28 mouse cellular contexts compared by ENCODE assay signal in the genomic region with DNA sequence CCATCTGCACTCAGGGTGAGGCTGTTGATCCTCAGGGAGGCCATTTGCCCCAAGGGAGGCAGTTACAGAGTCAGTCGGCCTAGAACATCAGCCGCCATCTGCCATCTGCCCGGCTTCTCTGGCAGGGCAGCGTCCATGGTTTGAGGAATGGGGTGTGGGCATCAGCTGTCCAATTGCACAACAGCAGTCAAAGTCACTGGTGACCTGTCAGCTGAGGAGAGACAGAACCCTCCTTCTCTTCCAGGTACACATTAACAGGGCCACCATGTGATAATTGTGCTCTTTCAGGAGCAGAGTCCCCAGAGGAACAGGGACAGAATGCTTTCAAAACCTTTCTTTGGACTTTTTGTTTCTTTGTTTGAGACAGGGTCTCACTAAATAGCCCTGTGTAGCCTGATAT. TPM values are rescaled to one million over a fixed set of nuclear protein-coding genes. Genes with fewer than 3 reads are reported as not detected.
DNase-seq lines count a peak whose midpoint lies in the region; ATAC-seq and TF ChIP-seq lines count a peak whose summit lies in the region.
"Had no signal": no experiment of that assay in that cellular context is flagged by ENCODE, and none has a peak within 500 bp of the region (broad histone marks: within the 10 kb centered on the region; RNA-seq: fewer than 3 reads in every experiment).

No protein-coding gene starts in this region.

- TF ChIP-seq EP300 in liver, embryonic 14.5 days (IDR thresholded peaks at IDR 0.05; ENCODE audit: low read depth): no peak; the same call in 1 of the 2 replicates
- no peak for TF ChIP-seq EP300 in stomach, postnatal 0 days (optimal IDR thresholded peaks at IDR 0.05)

- ATAC-seq in kidney, embryonic 16.5 days (ENCODE audit: low FRiP score, low TSS enrichment): no peak
- ATAC-seq in liver, embryonic 14.5 days (ENCODE audit: insufficient read depth): peak; percentile 60
- no peak for ATAC-seq in stomach, postnatal 0 days (ENCODE audit: low FRiP score, low TSS enrichment)
- ATAC-seq: forebrain, postnatal 0 days had no signal

- peak overlapping the region; percentile 82 for H3K27ac ChIP-seq in kidney, adult 2 months (ENCODE audit: insufficient read depth, low read depth, low read length)
- H3K27ac ChIP-seq in kidney, embryonic 16.5 days (ENCODE audit: low read length): no peak overlapping the region
- H3K27ac ChIP-seq in liver, embryonic 14.5 days: no peak overlapping the region
- H3K27ac ChIP-seq in stomach, postnatal 0 days (replicated peaks): no peak overlapping the region
- H3K27ac ChIP-seq: embryonic facial prominence, embryonic 12.5 days; hindbrain, embryonic 12.5 days; stomach, embryonic 15.5 days had no signal

- no peak overlapping the region for H3K4me2 ChIP-seq in kidney, embryonic 16.5 days (replicated peaks; ENCODE audit: low read depth, low read length)
- H3K4me2 ChIP-seq in liver, embryonic 14.5 days (ENCODE audit: low read depth): no peak overlapping the region; the same call in 1 of the 2 replicates
- no peak overlapping the region for H3K4me2 ChIP-seq in stomach, postnatal 0 days (replicated peaks; ENCODE audit: low read depth)
- H3K4me2 ChIP-seq: embryonic facial prominence, embryonic 12.5 days; heart, embryonic 12.5 days; hindbrain, embryonic 12.5 days; midbrain, embryonic 11.5 days; stomach, embryonic 15.5 days had no signal

- H3K27me3 ChIP-seq in kidney, adult 2 months (replicated peaks; ENCODE audit: control insufficient read depth, insufficient read depth, low read length): no peaks in the 10 kb centered on the region
- H3K27me3 ChIP-seq in kidney, embryonic 16.5 days (ENCODE audit: insufficient read depth, low read length): peaks cover 8% of the 10 kb centered on the region; the same call in 1 of the 2 replicates
- H3K27me3 ChIP-seq in liver, embryonic 14.5 days (ENCODE audit: control insufficient read depth, insufficient read depth, low read length): peaks cover 4% of the 10 kb centered on the region
- H3K27me3 ChIP-seq in stomach, postnatal 0 days (ENCODE audit: control insufficient read depth, insufficient read depth, low read length): no peaks in the 10 kb centered on the region; the same call in 1 of the 2 replicates

- DNase-seq in kidney, adult 2 months: peak; percentile 87
- peak; percentile 65 to 88 for DNase-seq in kidney, postnatal 25 days
- peak in 1 of 3 experiments; percentile 20 for DNase-seq in liver, embryonic 14.5 days (ENCODE audit: low read depth in 3 of 3, low spot score in 3 of 3)
- DNase-seq in stomach, postnatal 0 days (ENCODE audit: low spot score): no peak
- DNase-seq in ovary, adult 18-20 months (ENCODE audit: low spot score): no peak
- no peak for DNase-seq in urinary bladder, postnatal 10 days (ENCODE audit: low spot score)
- DNase-seq: adrenal gland, adult 2 months; cerebellum, adult 11 months; cerebellum, postnatal 14 days; forebrain, postnatal 0 days; gastrocnemius, postnatal 14 days; heart, adult 18-20 months; heart, postnatal 10 days; lung, adult 2 months; lung, postnatal 14 days; right cerebral cortex, adult 18-20 months; thymus, adult 18-20 months; thymus, postnatal 4 days had no signal

- peaks cover 5% of the 10 kb centered on the region; the same call in 1 of the 2 replicates for H3K9me3 ChIP-seq in kidney, embryonic 16.5 days (ENCODE audit: low read length)
- H3K9me3 ChIP-seq in liver, embryonic 14.5 days (ENCODE audit: control insufficient read depth, low read length): no peaks in the 10 kb centered on the region
- H3K9me3 ChIP-seq in stomach, postnatal 0 days (ENCODE audit: control insufficient read depth, low read length): no peaks in the 10 kb centered on the region
- H3K9me3 ChIP-seq: embryonic facial prominence, embryonic 12.5 days; hindbrain, embryonic 12.5 days; stomach, embryonic 15.5 days had no signal

- TF ChIP-seq POLR2A in kidney, adult 2 months (IDR thresholded peaks at IDR 0.05; ENCODE audit: low read depth, low read length): peak; percentile 12

- TF ChIP-seq CTCF in kidney, adult 2 months (conservative IDR thresholded peaks at IDR 0.05; ENCODE audit: insufficient read depth, insufficient read length, low read depth, low read length): no peak
- no peak for TF ChIP-seq CTCF in liver, embryonic 14.5 days (IDR thresholded peaks at IDR 0.05; ENCODE audit: low read depth)
- TF ChIP-seq CTCF in stomach, postnatal 0 days (IDR thresholded peaks at IDR 0.05; ENCODE audit: low read depth): no peak

- no peaks in the 10 kb centered on the region for H3K36me3 ChIP-seq in kidney, adult 2 months (ENCODE audit: control insufficient read depth, insufficient read depth, low read length)
- H3K36me3 ChIP-seq in kidney, embryonic 16.5 days (ENCODE audit: insufficient read depth, low read length): no peaks in the 10 kb centered on the region
- no peaks in the 10 kb centered on the region for H3K36me3 ChIP-seq in liver, embryonic 14.5 days (replicated peaks; ENCODE audit: control insufficient read depth, insufficient read depth, low read depth)
- no peaks in the 10 kb centered on the region for H3K36me3 ChIP-seq in stomach, postnatal 0 days (ENCODE audit: control insufficient read depth, insufficient read depth, low read length)
- H3K36me3 ChIP-seq: embryonic facial prominence, embryonic 12.5 days; heart, embryonic 12.5 days; hindbrain, embryonic 12.5 days; stomach, embryonic 15.5 days had no signal

- 67% methylated on average over 4 of the region's 4 CpGs for WGBS in kidney, adult 2 months
- WGBS in kidney, embryonic 16.5 days: 75% methylated on average over 4 of the region's 4 CpGs
- 73% methylated on average over 4 of the region's 4 CpGs for WGBS in liver, embryonic 14.5 days (ENCODE audit: insufficient replicate concordance)
- WGBS in stomach, postnatal 0 days: 86% methylated on average over 4 of the region's 4 CpGs

- peaks cover 5% of the 10 kb centered on the region; the same call in 1 of the 2 replicates for H3K4me1 ChIP-seq in kidney, adult 2 months (ENCODE audit: control insufficient read depth, insufficient read depth, low read length)
- peaks cover 5% of the 10 kb centered on the region; the same call in 1 of the 2 replicates for H3K4me1 ChIP-seq in kidney, embryonic 16.5 days (ENCODE audit: insufficient read depth, low read length)
- H3K4me1 ChIP-seq in liver, embryonic 14.5 days (replicated peaks; ENCODE audit: control insufficient read depth in 2 of 2, insufficient read depth in 2 of 2, low read length in 1 of 2): no peaks in the 10 kb centered on the region
- no peaks in the 10 kb centered on the region for H3K4me1 ChIP-seq in stomach, postnatal 0 days (replicated peaks; ENCODE audit: control insufficient read depth, insufficient read depth)
- H3K4me1 ChIP-seq: embryonic facial prominence, embryonic 12.5 days; stomach, embryonic 15.5 days had no signal

- no peak overlapping the region for H3K4me3 ChIP-seq in kidney, adult 2 months (ENCODE audit: insufficient read depth, low read depth, low read length)
- H3K4me3 ChIP-seq in kidney, embryonic 16.5 days (ENCODE audit: low read length): no peak overlapping the region
- H3K4me3 ChIP-seq in liver, embryonic 14.5 days (ENCODE audit: insufficient read depth in 1 of 2, low read depth in 2 of 2, low read length in 2 of 2): no peak overlapping the region
- H3K4me3 ChIP-seq in stomach, postnatal 0 days (ENCODE audit: low read depth, low read length): no peak overlapping the region
- H3K4me3 ChIP-seq: embryonic facial prominence, embryonic 12.5 days; heart, embryonic 12.5 days; hindbrain, embryonic 12.5 days; stomach, embryonic 15.5 days had no signal

- no peak overlapping the region for H3K9ac ChIP-seq in kidney, embryonic 16.5 days (replicated peaks; ENCODE audit: low read length)
- no peak overlapping the region for H3K9ac ChIP-seq in liver, embryonic 14.5 days (replicated peaks)
- no peak overlapping the region for H3K9ac ChIP-seq in stomach, postnatal 0 days (ENCODE audit: low read length)
- H3K9ac ChIP-seq: embryonic facial prominence, embryonic 12.5 days; forebrain, postnatal 0 days; heart, embryonic 12.5 days; hindbrain, embryonic 12.5 days; stomach, embryonic 15.5 days had no signal

RNA-seq across cellular contexts. Expression of a gene that starts 1.7 kb away (rescaled TPM):
- polyA plus RNA-seq in kidney, adult 2 months (2012; rRNA removed): 48.9 and 54.5 TPM in 2 replicates
- 9.5 and 10.8 TPM in 2 replicates for polyA plus RNA-seq in kidney, embryonic 16.5 days (2015; fragmentation: Nextera tagmentation; extraction: Ambion mirVana)
- 12.2 and 13.6 TPM in 2 replicates for polyA plus RNA-seq in liver, embryonic 14.5 days (2012; rRNA removed)
- 16.8 TPM in 2 replicates for polyA plus RNA-seq in liver, embryonic 14.5 days (2014; fragmentation: Nextera tagmentation; extraction: Ambion mirVana)
- polyA plus RNA-seq in stomach, postnatal 0 days (2015; fragmentation: Nextera tagmentation; extraction: Ambion mirVana): 0.13 and 0.39 TPM in 2 replicates
- polyA plus RNA-seq: adrenal gland, adult 2 months; embryonic facial prominence, embryonic 12.5 days; forebrain, embryonic 11.5 days; forebrain, postnatal 0 days; hindbrain, embryonic 12.5 days; limb, embryonic 11.5 days; midbrain, embryonic 11.5 days; midbrain, postnatal 0 days; neural tube, embryonic 14.5 days had no signal

RNA-seq across cellular contexts. Expression of a gene that starts 1.9 kb away (rescaled TPM):
- 39.6 and 41.0 TPM in 2 replicates for polyA plus RNA-seq in kidney, adult 2 months (2012; rRNA removed)
- 2.6 TPM in 2 replicates for polyA plus RNA-seq in kidney, embryonic 16.5 days (2015; fragmentation: Nextera tagmentation; extraction: Ambion mirVana)
- 6.8 and 9.7 TPM in 2 replicates for polyA plus RNA-seq in liver, embryonic 14.5 days (2012; rRNA removed)
- 12.0 and 13.1 TPM in 2 replicates for polyA plus RNA-seq in liver, embryonic 14.5 days (2014; fragmentation: Nextera tagmentation; extraction: Ambion mirVana)
- polyA plus RNA-seq in stomach, postnatal 0 days (2015; fragmentation: Nextera tagmentation; extraction: Ambion mirVana): 0.12 and 0.13 TPM in 2 replicates
- polyA plus RNA-seq: limb, embryonic 11.5 days; midbrain, embryonic 11.5 days had no signal

RNA-seq across cellular contexts. Expression of a gene that starts 34.6 kb away (rescaled TPM):
- polyA plus RNA-seq in kidney, adult 2 months (2012; rRNA removed): 20.3 and 26.4 TPM in 2 replicates
- 0.23 and 0.87 TPM in 2 replicates for polyA plus RNA-seq in kidney, embryonic 16.5 days (2015; fragmentation: Nextera tagmentation; extraction: Ambion mirVana)
- polyA plus RNA-seq in liver, embryonic 14.5 days (2012; rRNA removed): 12.1 and 24.5 TPM in 2 replicates
- polyA plus RNA-seq in liver, embryonic 14.5 days (2014; fragmentation: Nextera tagmentation; extraction: Ambion mirVana): 71.1 and 81.8 TPM in 2 replicates
- polyA plus RNA-seq in stomach, postnatal 0 days (2015; fragmentation: Nextera tagmentation; extraction: Ambion mirVana): 1.7 and 3.1 TPM in 2 replicates
- polyA plus RNA-seq: embryonic facial prominence, embryonic 12.5 days; forebrain, embryonic 11.5 days; midbrain, embryonic 11.5 days; midbrain, postnatal 0 days had no signal

Comparison
In these comparisons a context has a peak if more than half of its experiments do, and no peak if none do; other contexts are left out.
1. DNase-seq: peak in kidney, adult 2 months (single experiment) and kidney, postnatal 25 days (2 of 2); none in stomach, postnatal 0 days (single experiment), ovary, adult 18-20 months (single experiment) and urinary bladder, postnatal 10 days (single experiment).